Mouse (Mus musculus): ENCODE measurements around the gene Mknk1.

Gene Mknk1

DNA sequence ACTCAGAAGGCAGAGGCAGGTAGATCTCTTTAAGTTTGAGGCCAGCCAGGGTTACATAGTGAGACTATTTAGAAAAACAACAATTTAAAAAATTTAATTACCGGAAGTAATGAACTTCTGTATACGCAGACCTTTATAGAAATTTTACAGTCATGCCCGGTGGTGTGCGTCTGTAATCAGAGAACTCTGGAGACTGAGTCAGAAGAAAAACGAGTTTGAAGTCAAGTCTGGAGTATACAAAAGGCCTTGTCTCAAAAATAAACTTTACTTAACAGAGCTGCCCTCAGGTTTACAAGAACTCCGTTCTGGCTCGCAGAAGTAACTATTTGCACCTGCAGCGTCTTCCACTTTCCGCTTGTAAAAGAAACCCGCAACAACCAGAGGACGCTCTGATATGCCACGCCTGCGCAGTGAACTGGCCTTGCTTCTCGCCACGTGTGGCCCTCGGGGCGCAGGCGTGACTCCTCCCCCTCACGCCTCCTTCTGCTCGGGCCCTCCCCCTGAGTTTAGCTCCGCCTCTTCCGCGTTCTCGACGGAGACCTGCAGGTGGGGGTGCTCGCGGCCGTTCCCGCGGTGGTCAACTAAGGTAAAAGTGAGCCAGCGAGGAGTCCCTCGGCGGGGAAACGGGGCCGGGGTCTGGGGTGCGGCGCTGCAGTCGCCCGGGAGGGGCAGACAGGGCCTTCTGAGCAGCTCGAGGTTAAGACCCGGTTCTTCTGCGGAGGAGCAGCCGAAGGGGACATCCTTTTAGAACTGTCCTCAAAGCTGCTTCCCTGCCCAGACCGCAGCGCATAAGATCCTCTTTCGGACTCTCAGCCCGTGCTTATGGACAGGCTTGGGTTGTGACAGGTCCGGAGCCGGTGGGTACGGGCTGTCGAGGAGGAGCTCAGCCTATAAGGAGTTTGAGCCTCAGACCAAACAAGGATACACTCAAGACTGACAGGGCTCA lies at the start of gene Mknk1:
Gene Mknk1 (plus strand): TSS at position 503 of the 946 bp plus-strand sequence.
- peak; percentile 96 for DNase-seq

DNA sequence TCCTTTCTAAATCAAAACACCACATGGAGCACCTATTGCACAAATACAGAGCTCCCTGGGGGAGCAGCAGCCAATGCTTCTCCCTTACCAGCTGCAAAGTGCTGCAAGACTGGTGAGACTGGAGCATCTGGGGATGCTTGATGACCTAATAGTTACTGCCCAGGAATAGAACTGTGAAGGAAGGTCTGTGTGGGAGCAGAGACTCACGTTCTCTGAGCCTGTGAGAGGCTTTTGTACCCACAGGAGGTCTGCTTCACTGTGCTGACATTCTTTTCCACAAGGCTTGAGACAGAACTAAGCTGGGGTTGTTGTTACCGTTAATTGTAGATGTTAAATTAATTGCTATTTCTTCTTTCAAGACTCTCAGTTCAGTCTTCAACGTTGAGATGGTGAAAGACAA lies 48.1 kb upstream of the Mknk1 start:
- DNase-seq: no peak

DNA sequence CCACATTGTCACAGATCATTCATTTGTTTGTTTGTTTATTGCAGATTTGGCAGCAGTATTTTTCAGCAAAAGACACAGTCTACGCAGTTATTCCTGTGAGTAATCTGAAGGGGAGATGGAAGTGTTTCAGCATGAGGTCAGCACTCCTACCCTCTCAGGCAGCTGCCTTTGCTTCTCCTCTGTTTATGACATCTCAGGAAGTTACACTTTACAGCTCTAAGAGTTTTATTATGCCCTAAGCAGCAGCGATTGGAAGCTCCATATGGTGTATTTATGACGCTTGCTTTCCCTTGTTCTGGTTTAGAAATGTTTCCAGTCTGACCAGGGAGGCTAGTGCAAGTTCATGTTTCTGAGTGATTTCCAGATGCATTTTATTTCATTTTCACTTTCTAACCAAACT lies 43.6 kb upstream of the Mknk1 start:
- DNase-seq: no peak

DNA sequence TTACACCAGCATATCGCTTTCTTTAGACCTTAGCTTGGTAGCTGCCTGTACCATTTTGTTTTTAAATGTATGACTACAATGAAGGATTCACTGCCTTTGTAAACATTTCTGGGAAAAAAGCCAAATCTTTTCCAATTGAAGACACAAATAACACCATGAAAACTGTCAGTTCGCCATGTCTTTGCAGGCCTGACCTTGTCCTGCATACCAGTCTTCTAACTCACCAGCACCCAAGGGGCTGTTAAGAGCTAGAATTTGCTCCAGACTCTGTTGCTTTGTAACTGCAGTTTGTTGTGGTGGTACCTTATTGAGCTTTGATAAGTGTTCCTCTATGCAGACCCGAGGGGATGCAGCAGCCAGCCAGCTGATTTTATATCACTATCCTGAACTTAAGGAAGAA lies 39.0 kb upstream of the Mknk1 start:
- no peak for DNase-seq

DNA sequence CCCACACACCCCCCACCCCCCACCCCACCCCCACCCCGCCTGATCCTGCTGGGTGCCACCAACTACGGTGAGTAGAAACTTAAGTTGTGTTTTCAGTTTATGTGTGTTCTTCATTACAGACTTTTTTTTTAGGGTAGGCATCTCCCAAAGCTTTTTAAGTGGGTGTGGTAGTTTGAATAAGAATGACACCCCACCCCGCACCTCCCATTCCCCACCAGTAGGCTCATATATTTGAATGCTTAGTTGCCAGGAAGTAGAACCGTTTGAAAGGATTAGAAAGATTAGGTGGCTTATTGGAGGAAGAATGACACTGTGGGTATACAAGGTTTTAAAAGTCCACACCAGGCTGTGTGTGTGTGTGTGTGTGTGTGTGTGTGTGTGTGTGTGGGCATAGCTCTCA lies 26.7 kb upstream of the Mknk1 start:
- no peak for DNase-seq

DNA sequence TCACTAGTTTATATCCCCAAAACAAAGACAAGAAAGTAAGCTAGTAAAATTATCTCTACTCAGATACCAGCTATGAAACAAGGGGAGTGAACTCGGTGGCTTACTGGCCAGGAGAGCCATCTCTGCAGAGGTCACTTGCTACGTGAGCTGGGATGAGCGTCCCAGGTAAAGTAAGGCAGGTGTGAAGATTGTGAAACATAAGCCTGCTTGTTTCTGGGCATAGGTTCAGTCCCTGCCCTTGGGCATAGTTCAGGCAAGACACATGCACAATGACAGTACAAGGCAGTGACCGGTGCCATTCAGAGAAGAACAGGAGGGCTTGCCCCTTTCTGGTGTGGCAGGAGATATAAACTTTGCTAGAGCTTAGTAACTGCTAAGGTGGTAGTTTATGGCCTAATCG lies 23.4 kb upstream of the Mknk1 start:
- no peak for DNase-seq

DNA sequence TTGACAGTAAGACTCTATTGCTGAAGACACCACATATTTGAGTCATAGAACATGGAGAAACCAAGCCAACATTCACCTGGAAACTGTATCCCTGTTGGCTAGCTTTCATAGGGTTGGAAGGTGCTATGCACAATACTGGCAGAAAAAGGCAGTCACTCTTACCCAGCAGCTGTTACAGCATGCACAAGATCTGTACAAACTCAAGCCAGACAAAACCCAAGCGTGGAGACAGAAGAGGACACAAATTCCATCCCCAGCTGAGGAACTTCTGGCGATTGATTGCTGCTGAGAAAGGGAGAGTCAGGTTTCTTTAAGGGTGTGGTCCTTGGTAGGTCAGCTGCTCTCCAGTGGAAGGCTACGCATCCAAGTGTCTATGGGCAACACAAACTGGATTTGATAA lies 18.8 kb upstream of the Mknk1 start:
- DNase-seq: no peak

DNA sequence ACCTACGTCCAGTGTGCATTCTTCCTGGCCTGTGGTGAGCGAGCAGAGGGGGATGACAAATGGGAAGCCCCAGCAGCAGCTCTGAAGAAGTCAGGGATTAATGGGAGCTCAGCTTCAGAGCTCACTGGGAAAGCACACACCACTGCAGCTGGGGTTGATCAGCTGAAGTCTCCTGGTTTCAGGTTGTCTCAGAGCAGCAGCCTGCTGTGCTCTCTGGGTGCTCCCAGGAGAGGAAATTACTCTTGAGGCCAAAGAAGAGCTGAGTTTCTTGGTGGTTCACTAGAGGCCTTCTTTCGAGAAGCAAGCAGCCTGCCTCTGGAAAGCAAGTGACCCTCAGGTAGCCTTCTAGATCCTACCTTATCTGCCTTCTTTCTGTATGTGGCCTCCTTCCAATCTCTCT lies 18.1 kb upstream of the Mknk1 start:
- DNase-seq: no peak

DNA sequence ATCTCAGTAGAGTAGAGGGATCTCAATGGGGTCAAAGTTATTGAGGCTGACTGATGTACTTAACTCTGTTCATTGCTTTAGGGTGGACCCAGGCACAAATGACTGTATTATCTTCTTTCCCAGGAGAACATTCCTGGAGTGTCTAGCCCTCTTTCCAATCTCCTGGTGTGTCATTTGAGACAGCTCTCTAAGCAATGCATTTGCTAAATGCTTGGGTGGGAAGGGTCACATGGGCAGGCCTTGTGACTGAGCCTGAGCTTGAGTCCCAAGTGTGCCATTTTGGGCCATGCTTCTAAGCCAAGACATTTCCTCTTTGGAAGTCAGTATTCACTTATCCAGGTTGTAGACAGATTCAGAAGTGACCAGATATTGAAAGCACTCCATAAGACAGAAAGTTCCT lies 17.6 kb upstream of the Mknk1 start:
- DNase-seq: no peak

DNA sequence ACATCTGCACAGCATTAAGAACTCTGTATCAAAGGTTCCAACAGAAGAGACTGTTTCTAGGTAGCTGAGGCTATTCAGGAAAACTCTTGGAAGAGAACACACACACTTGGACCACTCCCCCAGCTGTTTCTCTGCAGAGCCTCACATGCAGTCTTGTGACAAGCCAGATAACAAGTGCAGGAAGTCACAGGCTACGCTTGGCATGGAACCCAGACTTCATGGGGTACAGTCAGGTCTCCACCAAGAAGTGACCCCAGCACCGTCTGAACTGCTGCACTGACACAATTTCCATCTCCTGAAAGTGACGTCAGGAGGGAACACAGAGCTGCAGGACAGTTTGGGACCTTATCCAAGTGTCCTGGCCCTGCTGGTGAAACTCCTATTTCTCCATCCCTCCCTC lies 17.1 kb upstream of the Mknk1 start:
- DNase-seq: no peak

DNA sequence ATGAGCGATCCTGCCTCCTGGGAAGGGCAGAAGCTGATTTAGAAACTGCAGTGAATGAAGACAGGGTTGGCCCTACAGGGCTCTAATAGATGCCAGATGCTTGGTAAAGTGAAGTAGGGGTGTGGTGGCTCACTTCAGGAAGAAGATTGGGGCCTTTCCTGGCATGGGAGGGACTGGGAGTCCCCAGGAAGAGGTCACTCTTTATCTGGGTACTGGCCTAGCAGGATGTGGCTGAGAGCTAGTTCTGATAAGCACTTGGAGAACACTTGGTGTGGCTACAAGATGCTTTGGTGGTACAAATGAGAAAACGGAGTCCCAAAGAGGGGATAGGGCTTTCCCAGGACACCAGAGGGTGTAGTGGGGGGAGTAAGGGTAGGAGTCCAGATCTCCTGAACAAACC lies 14.8 kb upstream of the Mknk1 start:
- no peak for DNase-seq

DNA sequence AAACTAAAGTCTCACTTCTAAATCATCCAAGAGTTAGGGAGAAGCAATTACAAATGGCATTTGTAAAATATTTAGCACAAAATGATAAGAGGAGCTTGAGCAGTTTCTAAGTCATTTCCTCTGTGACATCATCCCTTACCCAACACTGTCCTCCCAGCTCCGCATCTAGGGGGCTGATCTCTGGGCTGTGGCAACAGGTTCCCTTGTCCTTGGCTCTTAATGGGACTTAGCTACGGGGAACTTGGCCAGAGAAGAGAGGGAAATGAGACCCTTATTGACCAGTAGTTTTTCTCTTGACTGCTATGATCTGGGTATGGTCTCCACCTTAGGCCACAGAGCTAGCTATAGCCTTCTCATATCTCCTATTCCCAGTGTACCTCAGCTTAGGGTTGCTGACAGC lies 13.7 kb upstream of the Mknk1 start:
- DNase-seq: no peak

DNA sequence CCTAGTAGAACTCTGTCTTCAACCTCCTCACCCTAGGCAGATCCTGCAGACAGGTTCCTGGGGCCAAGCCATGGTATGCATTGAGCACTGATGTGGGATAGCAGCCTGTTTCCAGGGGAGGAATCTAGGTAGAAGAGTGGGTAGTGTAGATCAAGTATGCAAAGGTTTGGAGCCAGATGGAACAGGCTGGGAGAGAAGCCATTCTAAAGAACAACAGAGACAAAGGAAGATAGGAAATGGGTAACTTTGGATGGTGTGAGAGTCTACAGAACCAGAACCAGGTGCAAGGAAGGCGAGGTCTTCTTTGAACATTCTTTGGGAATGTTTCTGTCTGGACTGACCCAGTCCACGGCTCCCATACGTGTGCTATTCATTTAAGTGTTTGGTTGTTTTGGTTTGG lies 11.9 kb upstream of the Mknk1 start:
- no peak for DNase-seq

DNA sequence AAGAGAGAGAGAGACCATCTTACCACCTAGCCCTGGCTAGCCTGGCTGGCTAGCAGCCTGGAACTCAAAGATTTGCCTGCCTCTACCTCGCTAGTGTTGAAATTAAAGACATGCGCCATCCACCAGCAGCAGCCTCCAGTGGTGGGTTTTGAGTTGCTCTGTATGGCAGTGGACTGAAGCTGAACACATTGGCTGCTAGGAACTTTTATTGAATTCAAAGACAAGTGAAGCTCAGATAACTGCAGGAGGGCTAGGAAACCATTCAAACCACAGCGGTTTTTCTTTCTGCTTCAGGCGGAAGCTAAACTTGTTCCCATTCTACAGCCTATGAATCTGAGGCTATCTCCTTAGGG lies 11.5 kb upstream of the Mknk1 start:
- no peak for DNase-seq

DNA sequence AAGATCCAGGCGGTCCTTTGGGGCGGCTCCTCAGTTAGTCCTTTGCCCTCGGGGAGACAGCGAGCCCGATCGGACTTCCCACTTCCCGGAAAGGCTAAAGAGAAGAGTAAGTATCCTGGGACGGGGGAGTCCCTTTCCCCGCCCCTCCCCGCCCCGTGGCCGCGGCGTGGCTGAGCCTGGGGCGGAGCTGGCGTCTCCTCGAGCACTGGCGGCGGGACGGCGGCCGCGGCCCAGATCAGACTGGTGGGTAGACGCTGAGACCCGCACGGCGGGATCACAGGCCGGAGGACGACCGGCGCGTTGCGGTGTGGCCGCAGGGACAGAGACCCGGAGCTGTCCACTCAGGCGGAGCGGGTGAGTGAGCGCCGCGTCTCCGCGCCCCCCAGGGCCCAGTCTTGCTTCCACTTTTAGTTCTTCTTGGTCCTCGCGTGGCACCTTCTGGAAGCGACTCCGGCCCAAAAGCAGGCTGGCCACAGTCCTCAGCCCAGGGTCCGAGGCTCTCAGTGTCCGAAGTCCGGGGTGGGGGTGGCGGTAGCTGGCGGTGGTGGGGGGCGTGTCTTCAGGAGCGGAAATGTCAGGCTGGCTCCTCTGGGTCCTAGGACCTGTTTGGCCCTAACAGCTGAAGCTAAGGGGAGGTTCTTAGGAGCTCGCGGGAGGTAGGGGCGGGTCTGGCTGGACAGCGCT lies 11.0 kb upstream of the Mknk1 start, which contains the start of gene Mob3c:
Gene Mob3c (plus strand): TSS at position 205 of the 684 bp plus-strand sequence.
- peak; percentile 91 for DNase-seq

DNA sequence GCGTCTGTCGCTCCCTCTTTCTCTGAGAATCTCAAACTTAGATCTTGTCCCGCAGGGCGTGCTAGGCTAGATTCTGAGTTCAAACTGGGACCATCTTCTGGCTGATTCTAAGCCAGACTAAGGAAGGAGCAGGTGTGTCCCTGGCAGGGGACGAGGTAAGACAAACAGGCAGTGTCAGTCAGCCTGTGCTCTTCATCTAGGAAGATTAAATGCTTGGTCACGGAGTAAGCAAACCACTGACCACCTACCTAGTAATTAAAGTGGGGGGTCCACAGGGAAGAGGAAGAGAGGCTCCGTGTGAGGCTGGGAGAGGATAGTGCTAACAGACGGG lies 10.5 kb upstream of the Mknk1 start:
- DNase-seq: no peak

DNA sequence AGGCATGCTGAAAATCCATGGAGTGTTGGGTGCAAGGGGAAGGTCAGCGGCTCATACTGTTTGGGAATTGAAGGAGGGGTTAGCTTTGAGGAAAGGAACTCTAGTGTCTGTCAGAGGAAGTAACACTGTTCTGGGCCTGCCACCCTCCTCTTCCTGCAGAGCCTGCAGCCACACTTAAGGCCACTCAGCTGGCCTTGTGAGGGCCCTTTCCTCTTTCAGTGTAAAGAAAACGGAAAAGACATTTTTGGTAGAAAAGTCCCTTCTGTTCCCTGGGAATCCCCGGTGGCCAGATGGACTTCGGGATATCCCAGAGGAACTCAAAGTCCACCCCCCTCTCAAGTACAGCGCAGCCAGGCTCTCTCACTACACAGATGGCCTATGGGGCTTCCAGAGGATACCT lies 8.5 kb upstream of the Mknk1 start:
- no peak for DNase-seq

DNA sequence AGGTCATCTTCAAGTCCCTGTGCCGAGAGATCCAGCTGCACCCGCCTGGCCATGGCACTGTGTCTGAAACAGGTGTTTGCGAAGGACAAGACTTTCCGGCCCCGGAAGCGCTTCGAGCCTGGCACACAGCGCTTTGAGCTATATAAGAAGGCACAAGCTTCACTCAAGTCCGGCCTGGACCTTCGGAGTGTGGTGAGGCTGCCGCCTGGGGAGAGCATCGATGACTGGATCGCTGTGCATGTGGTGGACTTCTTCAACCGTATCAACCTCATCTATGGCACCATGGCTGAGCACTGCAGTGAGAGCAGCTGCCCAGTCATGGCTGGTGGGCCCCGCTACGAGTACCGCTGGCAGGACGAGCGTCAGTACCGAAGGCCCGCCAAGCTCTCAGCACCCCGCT lies 7.8 kb upstream of the Mknk1 start:
- no peak for DNase-seq

DNA sequence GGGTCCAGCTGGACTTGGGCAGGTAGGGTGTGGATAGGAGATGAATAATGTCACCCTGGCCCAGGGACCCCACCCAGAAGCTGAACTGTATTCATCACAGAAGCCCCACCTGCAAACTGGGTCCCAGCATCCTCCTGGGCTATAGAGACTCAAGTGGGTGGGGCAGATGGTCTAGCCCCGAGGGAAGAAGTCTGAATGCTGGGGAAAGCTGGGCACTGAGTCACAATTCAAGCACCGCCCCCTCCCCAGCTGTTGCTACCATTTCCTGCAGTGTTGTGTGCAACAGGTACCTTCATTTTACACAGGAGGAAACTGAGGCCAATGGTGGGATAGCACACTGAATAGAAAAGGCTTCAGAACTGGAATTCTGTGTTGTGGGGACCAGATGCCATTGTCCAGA lies 7.0 kb upstream of the Mknk1 start:
- DNase-seq: no peak

DNA sequence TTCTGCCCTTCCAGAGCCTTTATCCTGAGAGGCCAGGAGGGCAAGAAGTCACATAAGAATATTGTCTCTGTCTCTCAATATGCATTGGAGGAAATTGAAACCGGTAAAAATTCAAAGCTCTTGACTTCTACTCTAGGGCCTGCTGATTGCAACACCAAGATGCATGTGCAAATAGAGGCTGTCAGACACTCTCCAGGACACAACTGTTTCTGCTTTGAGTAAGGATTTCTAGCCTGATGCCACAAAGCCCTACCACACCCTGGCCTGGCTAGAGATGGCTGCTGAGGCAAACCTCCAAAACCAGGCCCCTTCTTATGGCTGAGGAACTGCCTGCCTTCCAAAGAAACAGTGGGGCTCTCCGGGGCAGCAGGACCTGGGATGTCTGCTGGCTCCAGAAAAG lies 3.4 kb upstream of the Mknk1 start:
- no peak for DNase-seq

DNA sequence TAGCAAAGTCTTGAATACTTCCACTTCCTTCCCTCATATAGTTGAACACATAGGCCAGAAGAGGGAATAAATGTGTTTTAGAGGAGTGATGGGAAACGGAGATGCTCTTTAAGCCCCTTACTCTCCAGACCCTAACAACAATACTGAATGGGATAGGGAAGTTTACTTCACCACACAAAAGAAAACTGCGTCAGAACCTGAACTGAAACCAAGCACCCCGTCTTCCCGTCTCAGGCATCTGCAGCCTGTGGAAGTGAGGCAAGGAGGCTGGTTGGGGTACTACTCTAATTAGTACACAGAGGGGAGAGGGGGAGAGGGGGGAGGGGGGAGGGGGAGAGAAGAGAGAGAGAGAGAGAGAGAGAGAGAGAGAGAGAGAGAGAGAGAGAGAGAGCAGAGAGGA lies 802 bp upstream of the Mknk1 start:
- DNase-seq: no peak

DNA sequence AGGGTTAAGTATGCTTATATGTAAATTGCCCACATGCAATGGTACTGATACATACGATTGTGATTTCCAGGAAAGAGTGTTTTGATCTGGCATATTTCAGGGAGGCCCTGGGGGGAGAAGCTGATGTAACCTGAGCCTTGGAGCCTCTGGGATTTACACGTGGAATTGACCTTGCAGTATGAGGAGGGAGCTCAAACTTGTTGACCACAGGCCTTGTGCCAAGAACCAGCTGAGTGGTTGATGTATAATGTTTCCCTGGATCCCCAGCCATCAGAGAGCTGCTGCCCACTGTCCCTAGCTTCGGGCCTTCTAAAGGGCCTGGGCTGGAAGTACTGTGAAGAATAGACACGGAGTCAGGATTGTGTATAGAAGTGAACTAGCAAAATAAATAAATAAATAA lies 958 bp downstream of the Mknk1 start:
- no peak for DNase-seq

DNA sequence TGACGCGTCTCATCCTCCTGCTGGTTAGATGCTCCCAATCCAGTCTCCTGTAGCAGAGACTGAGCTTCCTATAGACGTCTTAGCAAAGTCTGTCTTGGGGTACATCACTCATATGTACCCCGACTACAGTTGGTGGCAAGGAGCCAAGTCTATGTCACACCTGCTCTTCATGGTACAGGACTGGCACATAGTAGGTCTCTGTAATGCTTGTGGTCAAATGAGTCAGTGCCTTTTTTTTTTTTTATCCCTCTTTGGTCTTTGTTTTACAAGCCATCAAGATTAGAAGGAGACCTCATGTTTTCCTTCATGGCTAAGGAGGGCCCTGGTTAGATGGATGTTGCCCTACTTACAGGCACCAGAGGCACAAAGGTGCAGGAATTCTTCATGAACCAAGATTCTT lies 1.8 kb downstream of the Mknk1 start:
- no peak for DNase-seq

DNA sequence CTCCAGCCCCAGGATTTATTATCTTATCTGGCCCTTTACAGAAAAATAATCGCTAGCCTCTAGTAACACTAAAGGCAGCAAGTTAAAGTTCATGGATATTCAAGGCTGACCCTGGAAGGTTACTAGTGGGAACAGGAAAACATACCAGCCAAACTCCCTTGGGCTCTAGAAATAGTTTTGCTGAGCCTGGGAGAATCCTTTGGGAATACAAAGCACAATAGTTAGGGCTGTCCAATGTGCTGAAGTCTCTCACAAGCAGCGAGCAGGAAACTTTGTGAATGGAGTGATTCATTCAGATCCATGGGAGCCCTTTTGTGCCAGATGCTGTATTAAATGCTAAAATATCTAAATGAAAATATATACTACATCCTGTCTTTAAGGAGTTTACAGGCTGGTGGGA lies 7.7 kb downstream of the Mknk1 start:
- peak; percentile 30 for DNase-seq

DNA sequence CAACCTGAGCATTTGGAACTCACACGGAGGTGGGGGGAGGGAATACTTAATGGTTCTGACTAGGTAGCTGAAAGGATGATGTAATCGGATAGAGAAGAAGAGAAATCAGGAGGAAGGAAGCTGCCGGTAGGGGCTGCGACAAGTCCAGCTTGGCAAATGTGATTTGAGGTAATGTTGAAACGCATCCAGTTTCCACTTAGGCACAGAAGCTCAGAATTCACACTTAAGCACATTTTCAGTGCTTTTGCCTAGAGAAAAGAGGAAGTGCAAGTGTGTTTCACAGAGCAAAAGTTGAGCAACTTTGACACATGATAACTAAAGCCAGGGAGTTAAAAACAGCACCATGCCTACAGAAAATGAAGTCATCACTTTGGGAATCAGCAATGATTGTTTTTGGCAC lies 8.4 kb downstream of the Mknk1 start:
- DNase-seq: no peak

Measured in embryo, embryonic 11 days (tissue).